Mouse (Mus musculus) cerebellum, adult 2 months (tissue): ENCODE results near the gene Cnbd2. TPM values are rescaled to one million over a fixed set of nuclear protein-coding genes. Genes with fewer than 3 reads are reported as not detected.

Experiments used
- DNase-seq, 2 experiments: peaks; one replicate each; pipeline ENCODE4 v3.0.0; 2021
- H3K27ac ChIP-seq: fragments of 200-500 bp; 2 replicates; pipeline ENCODE4 v1.5.1; 2012; ENCODE audit warnings: low read length, control low read depth, inconsistent platforms; ENCODE audit not compliant: insufficient read depth
- H3K27me3 ChIP-seq: fragments of 200-500 bp; 2 replicates; pipeline ENCODE4 v1.6.1; 2012; ENCODE audit warnings: inconsistent platforms, mild to moderate bottlenecking, low read length, moderate library complexity; ENCODE audit not compliant: control insufficient read depth, insufficient read depth
- H3K4me1 ChIP-seq: fragments of 200-500 bp; 2 replicates; pipeline ENCODE4 v1.6.1; 2011; ENCODE audit warnings: low read length; ENCODE audit not compliant: control insufficient read depth, insufficient read depth
- H3K4me3 ChIP-seq: fragments of 200-500 bp; replicated peaks from 2 replicates; pipeline ENCODE3; 2011; ENCODE audit warnings: mild to moderate bottlenecking, low read depth, low read length, control low read depth; ENCODE audit not compliant: insufficient read depth
- CTCF ChIP-seq: fragments of 200-500 bp; IDR thresholded peaks from 2 replicates; pipeline ENCODE4 v1.5.1; 2011; ENCODE audit warnings: low read depth, mild to moderate bottlenecking, control low read depth, low read length, moderate library complexity, borderline replicate concordance; ENCODE audit not compliant: insufficient read depth
- POLR2A ChIP-seq: fragments of 200-500 bp; IDR thresholded peaks from 2 replicates; pipeline ENCODE4 v1.6.1; 2011; ENCODE audit warnings: low read length, control low read depth, borderline replicate concordance; ENCODE audit not compliant: insufficient read depth
- WGBS: fragments of 180-500 bp; shearing (Covaris S2); methylation state at CpG from one replicate; pipeline ENCODE4 v1.1.7; 2018; 5-methylcytosine and 5-hydroxymethylcytosine counted together
- polyA plus RNA-seq: library from polyadenylated mRNA; depleted of rRNA; stranded (reverse); fragments of >200 nt; gene quantifications from 2 replicates; pipeline ENCODE4 v1.2.3, GENCODE M21; 2012

Cnbd2 gene
- polyA plus RNA-seq, 1 experiment, result 9.5 TPM

DNA sequence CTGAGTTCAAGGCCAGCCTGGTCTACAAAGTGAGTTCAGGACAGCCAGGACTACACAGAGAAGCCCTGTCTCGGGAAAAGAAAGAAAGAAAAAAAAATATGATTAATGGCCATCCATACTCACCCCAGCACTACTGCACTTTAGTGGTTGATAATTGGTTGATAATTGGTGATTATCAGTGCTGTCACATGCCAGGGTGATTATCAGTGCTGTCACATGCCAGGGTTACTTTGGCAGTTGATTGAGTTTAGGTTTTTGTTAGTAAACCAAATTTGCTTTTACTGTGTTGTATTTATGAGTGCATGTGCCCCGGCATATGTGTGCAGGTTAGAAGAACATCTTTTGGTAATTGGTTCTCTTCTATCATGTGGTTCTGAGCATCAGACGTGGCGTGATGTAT, 10.0 kb upstream of the Cnbd2 start:
- Histone ChIP-seq H3K4me3 (no peak overlapping the region), H3K27ac (no peak overlapping the region), H3K4me1 (no peaks in the 10 kb centered on the region), H3K27me3 (no peaks in the 10 kb centered on the region)
- DNase-seq, result no peak
- WGBS, result 89% methylated on average over 4 of the region's 4 CpGs
- no peak for TF ChIP-seq CTCF
- TF ChIP-seq POLR2A, result no peak

DNA sequence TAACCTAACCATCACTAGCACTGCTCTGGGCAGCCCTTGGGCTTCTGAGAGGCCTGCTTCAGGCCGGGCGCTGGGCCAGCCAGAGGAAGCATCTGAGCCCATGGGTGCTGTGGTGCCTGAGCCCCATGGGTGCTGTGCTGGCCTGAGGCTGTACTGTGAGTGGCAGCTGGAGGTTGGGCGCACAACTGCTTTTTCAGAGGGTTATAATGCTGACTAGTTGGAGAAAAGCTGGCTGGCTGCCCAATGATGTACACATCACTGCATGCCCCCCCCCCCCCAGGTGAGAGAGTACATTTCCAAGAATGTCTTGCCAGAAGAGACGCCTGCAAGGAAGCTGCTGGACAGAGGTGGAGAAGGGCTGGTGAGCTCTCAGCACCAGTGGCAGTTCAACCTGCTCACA, 7.7 kb upstream of the Cnbd2 start:
- WGBS, result 82% methylated on average over 4 of the region's 4 CpGs
- no peak for TF ChIP-seq POLR2A
- TF ChIP-seq CTCF, result no peak
- Histone ChIP-seq H3K27ac (no peak overlapping the region), H3K27me3 (no peaks in the 10 kb centered on the region), H3K4me1 (no peaks in the 10 kb centered on the region), H3K4me3 (no peak overlapping the region)
- no peak for DNase-seq

DNA sequence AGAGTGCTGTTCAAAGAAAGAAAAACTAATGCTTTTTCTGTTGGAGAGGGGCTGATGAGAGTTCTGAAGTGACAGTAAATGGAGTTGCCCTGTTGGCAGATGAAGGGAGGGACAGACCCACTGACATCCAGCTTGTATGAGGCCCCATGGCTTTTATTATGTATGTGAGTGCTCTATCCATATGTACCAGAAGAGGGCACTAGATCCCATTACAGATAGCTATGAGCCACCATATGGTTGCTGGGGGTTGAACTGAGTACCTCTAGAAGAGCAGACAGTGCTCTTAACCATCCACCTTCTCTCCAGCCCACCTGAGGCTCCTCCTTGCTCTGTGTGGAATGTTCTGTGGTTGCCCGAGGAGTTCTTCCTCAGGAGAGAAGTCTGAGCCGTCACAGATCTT, 6.3 kb upstream of the Cnbd2 start:
- TF ChIP-seq CTCF, result peak; percentile 54; the same call in 1 of the 2 replicates
- no peak for TF ChIP-seq POLR2A
- Histone ChIP-seq H3K4me3 (no peak overlapping the region), H3K27ac (no peak overlapping the region), H3K4me1 (no peaks in the 10 kb centered on the region), H3K27me3 (no peaks in the 10 kb centered on the region)
- 81% methylated on average over 2 of the region's 2 CpGs for WGBS
- peak in 1 of 2 experiments; percentile 28 for DNase-seq

DNA sequence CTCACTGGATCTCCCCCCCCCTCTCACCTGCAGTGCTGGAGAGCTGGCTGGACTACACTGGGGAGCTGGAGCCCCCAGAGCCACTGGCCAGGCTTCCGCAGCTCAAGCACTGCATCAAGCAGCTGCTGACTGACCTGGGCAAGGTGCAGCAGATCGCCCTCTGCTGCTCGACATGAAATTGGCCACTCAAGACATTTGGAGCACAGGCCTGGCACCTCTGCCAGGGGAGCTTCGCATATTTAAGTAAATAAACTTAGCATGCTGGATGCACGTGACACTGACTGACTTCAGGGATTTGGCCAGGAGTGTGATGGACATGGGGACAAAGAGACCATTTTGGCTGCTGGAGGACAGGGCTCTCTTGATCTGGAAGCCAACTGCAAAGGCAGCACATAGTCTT, 4.8 kb upstream of the Cnbd2 start:
- WGBS, result 18% methylated on average over 5 of the region's 5 CpGs
- no peak for TF ChIP-seq POLR2A
- TF ChIP-seq CTCF, result peak; percentile 56
- peak in 1 of 2 experiments; percentile 24 for DNase-seq
- Histone ChIP-seq H3K27me3 (no peaks in the 10 kb centered on the region), H3K4me3 (no peak overlapping the region), H3K4me1 (no peaks in the 10 kb centered on the region), H3K27ac (no peak overlapping the region)

- no peak for DNase-seq
- Histone ChIP-seq H3K27ac (no peak overlapping the region), H3K27me3 (no peaks in the 10 kb centered on the region), H3K4me3 (no peak overlapping the region), H3K4me1 (no peaks in the 10 kb centered on the region)
- TF ChIP-seq POLR2A (no peak), CTCF (no peak)
- WGBS, result 95% methylated on average over 5 of the region's 5 CpGs
Observed at GRCm38 (mm10) chr2:156309948-156310347, 2.2 kb upstream of the Cnbd2 start.

- TF ChIP-seq POLR2A, result no peak
- no peak for TF ChIP-seq CTCF
- no peaks in the 10 kb centered on the region for H3K27me3 ChIP-seq
- WGBS, result 89% methylated on average over 5 of the region's 5 CpGs
- no peak overlapping the region for H3K4me3 ChIP-seq
- no peaks in the 10 kb centered on the region for H3K4me1 ChIP-seq
- no peak overlapping the region for H3K27ac ChIP-seq
- DNase-seq, result no peak
Observed at GRCm38 (mm10) chr2:156310455-156310854, 1.6 kb upstream of the Cnbd2 start.

DNA sequence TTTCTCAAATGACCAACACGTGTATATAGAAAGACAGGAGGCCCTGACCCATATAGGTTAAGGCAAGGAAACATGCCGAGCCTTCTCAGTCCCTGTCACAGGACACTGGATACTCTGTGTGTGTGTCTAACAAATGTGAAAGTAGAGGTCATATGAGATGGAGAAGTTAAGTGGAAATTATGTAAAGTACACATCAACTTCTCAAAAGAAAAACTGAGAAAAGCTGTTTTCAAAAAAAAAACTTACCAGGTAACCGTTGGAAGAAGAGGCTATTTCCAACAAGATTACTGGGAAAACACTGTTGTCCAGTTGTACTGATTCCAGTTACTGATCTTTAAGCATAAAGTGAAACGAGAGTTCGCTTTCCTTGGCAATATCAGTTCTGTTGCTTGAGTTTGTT, 1.2 kb upstream of the Cnbd2 start:
- no peaks in the 10 kb centered on the region for H3K4me1 ChIP-seq
- H3K27me3 ChIP-seq, result no peaks in the 10 kb centered on the region
- H3K27ac ChIP-seq, result no peak overlapping the region
- TF ChIP-seq CTCF, result no peak
- no peak for TF ChIP-seq POLR2A
- no peak for DNase-seq
- WGBS, result 93% methylated on average over 5 of the region's 5 CpGs
- no peak overlapping the region for H3K4me3 ChIP-seq

DNA sequence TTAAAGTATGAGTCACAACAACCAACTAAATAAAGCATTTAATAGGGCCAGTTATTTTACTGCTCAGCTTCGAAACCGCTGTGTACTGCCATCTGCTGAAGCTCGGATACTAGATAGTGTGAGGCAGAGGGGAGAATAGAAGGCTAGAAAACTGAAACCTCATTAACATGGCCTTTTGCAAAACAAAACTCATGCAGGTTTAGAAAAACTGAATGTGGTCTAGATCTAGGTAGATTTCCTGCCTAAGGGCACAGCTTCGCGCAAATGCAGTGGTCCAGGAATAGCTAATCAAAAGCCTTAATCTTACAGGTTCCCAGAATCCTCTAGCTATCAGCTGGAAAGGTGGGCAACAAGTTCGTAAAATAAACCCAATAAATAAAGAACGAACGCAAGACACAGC, 658 bp upstream of the Cnbd2 start:
- H3K4me3 ChIP-seq, result peak overlapping the region; percentile 70
- WGBS, result 11% methylated on average over 8 of the region's 8 CpGs
- H3K4me1 ChIP-seq, result no peaks in the 10 kb centered on the region
- DNase-seq, result no peak
- no peak for TF ChIP-seq POLR2A
- no peak for TF ChIP-seq CTCF
- H3K27ac ChIP-seq, result peak overlapping the region; percentile 43; the same call in 1 of the 2 replicates
- H3K27me3 ChIP-seq, result no peaks in the 10 kb centered on the region

GRCm38 (mm10) chr2:156311841-156312291, 233 bp upstream of the Cnbd2 start:
- DNase-seq, result peak; percentile 63 to 76
- Histone ChIP-seq H3K4me3 (peak overlapping the region; percentile 70), H3K4me1 (no peaks in the 10 kb centered on the region), H3K27me3 (no peaks in the 10 kb centered on the region), H3K27ac (peak overlapping the region; percentile 43)
- TF ChIP-seq CTCF, result no peak
- no peak for TF ChIP-seq POLR2A
- WGBS, result under 1% methylated on average over 53 of the region's 53 CpGs
